Mouse (Mus musculus) hindbrain, embryonic 10.5 days (tissue): ENCODE results near the gene Tradd. TPM values are rescaled to one million over a fixed set of nuclear protein-coding genes. Genes with fewer than 3 reads are reported as not detected.

Source experiments
- DNase-seq: peaks from one replicate; pipeline ENCODE4 v3.0.0-alpha.2; 2017; ENCODE audit warnings: low spot score
- H3K27ac ChIP-seq: fragments of 300-500 bp; sonication (generic); 2 replicates; pipeline ENCODE4 v1.5.1; 2016; ENCODE audit warnings: mild to moderate bottlenecking, moderate library complexity
- H3K27me3 ChIP-seq: fragments of 300-500 bp; sonication (generic); 2 replicates; pipeline ENCODE4 v1.6.1; 2016; ENCODE audit warnings: mild to moderate bottlenecking; ENCODE audit not compliant: poor library complexity, insufficient read depth, severe bottlenecking
- H3K36me3 ChIP-seq: fragments of 300-500 bp; sonication (generic); 2 replicates; pipeline ENCODE4 v1.6.1; 2016; ENCODE audit warnings: mild to moderate bottlenecking, moderate library complexity
- H3K4me1 ChIP-seq: fragments of 300-500 bp; sonication (generic); replicated peaks from 2 replicates; pipeline ENCODE4 v1.6.1; 2016; ENCODE audit warnings: mild to moderate bottlenecking
- H3K4me3 ChIP-seq: fragments of 300-500 bp; sonication (generic); 2 replicates; pipeline ENCODE4 v1.5.1; 2016; ENCODE audit warnings: mild to moderate bottlenecking, moderate library complexity
- H3K9me3 ChIP-seq: fragments of 300-500 bp; sonication (generic); 2 replicates; pipeline ENCODE4 v1.6.1; 2016; ENCODE audit warnings: mild to moderate bottlenecking, moderate library complexity
- WGBS: fragments of 180-500 bp; shearing (Covaris S2); methylation state at CpG from one replicate; pipeline ENCODE4 v1.1.7; 2016; 5-methylcytosine and 5-hydroxymethylcytosine counted together
- polyA plus RNA-seq: library from polyadenylated mRNA; unstranded; fragments of >200 nt; fragmentation: Nextera tagmentation; extraction: Ambion mirVana; gene quantifications from 2 replicates; pipeline ENCODE4 v1.2.1, GENCODE M21; 2016

Gene Tradd
- 15.4 and 16.3 TPM in 2 replicates for polyA plus RNA-seq

DNA sequence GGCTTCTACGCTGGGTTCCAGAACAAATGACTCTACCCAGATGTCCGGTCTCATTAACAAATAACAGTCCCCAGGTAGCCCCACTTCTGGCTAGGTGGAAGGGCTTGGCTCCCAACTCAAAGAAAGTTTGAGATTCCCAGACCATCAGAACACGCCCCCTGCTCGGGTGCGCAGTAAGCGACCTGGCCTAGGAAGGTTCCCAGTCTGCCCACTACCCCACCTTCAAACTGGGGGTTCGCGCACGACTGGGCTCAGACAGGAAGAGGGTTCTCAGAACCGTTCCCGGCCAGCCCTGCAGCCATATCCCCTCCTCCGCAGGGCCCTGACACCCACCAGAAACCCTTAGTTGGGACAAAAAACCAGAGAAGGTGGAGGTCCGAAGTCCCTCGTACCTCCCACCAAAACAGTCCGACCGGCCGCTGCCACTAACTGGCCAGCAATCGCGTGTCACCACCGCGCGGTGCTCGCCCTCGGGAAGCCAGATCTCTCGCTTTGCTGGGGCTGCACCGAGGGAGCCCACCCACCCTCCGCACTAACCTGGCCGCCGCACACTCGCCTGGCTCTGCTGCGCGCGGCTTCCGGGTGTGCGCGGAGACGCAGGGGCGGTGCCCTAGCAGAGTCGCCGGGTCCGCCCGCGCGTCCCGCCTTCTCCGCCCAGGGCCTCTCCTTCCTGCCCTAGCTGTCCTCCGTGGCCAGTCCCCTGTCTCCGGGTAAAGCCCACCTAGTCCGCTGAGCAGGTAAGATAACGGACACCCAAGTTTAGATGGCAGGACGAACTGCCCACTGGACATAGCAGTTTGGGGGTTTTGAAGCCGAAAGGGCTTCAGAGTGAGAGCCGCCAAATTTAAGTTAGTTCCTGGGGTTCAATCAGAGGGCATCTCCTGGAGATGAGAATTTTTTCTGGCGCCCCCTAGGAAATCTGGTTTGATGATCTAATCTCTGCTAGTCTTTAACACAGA, at the start of gene Tradd, which contains the start of gene Fbxl8:
Gene Tradd (minus strand): TSS at position 586 of the 959 bp plus-strand sequence.
Gene Fbxl8 (plus strand): TSS at position 625 of the 959 bp plus-strand sequence.
- 1% methylated on average over 54 of the region's 54 CpGs for WGBS

DNA sequence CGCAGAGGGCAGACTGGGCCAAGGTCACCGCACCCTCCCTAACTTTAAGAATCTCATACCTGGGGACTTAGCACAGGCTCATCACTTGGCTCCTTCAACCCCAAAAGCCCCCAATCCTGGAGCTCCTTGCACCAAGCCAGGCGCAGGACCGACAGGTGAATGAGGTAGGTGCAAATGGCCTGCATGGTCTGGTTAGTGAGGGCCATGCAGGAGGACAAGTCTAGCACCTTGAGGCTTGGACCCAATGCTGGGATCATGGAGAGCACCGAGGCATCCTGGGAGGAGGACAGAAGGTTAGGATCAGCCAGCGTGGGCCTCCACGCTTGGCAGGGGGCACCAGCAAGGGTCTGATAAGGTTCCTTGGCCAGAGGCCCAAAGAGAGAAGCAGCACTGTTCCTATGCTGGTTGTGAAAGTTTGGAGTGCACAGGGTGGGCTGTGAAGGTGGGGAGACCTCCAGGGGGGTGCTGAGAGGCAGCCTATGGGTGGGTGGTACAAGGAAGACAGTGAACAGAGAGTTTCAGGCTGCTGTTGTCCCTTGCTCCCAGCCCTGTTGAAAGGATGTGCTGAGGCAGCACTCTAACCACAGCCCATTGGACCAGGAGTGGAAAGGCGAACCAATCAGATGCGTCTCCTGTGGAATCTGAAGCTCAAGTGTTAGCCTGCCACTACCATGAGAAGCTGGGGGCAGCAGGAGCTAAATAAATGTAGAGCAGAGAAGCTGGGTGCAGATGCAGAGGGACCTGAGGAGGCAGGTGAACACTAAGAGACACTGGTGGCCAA, 49.4 kb upstream of the Tradd start:
- no peak for DNase-seq
- Histone ChIP-seq H3K27ac (no peak overlapping the region), H3K9me3 (no peaks in the 10 kb centered on the region), H3K4me1 (no peaks in the 10 kb centered on the region), H3K4me3 (no peak overlapping the region), H3K36me3 (peaks cover 97% of the 10 kb centered on the region), H3K27me3 (no peaks in the 10 kb centered on the region)
- 81% methylated on average over 9 of the region's 9 CpGs for WGBS

More for the DNA sequence above, at the start of gene Tradd, which contains the start of gene Fbxl8:
- peak within 1 kb of the TSS; percentile 74 for H3K4me3 ChIP-seq
- H3K27ac ChIP-seq, result peak within 1 kb of the TSS; percentile 56
- H3K36me3 ChIP-seq, result no peaks in the 10 kb centered on the region
- H3K27me3 ChIP-seq, result peaks cover 100% of the 10 kb centered on the region
- DNase-seq, result peak; percentile 76
- peaks cover 39% of the 10 kb centered on the region for H3K4me1 ChIP-seq
- peaks cover 13% of the 10 kb centered on the region for H3K9me3 ChIP-seq

DNA sequence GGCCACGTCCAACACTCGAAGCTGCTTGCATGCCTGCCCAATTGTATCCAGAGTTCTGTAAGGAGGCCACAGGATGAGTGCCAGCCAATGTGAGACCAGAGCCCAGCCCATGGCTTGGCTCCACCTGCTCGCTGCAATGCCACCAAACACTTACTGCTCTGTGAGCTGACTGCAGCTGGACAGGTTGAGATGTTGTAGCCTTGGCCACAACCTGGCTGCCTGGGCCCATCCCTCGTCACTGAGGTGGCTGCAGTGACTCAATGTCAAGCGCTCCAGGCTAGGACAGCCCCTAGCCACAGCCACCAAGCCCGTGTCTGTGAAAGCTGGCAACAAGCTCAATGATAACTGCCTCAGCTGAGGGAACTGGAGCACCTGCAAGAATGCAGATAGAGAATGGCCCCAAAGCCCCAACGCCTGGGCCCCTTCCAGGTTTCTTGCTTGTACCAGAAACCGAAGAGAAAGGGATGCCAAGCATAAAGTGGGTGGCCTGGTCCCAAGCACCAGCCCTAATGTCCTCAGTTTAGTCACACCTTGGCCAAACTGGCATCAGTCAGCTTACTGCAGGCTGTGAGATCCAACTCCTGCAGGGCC, 48.6 kb upstream of the Tradd start:
- no peaks in the 10 kb centered on the region for H3K4me1 ChIP-seq
- no peak overlapping the region for H3K27ac ChIP-seq
- peaks cover 97% of the 10 kb centered on the region for H3K36me3 ChIP-seq
- WGBS, result 89% methylated on average over 8 of the region's 8 CpGs
- H3K27me3 ChIP-seq, result no peaks in the 10 kb centered on the region
- no peak for DNase-seq
- H3K4me3 ChIP-seq, result no peak overlapping the region
- no peaks in the 10 kb centered on the region for H3K9me3 ChIP-seq

DNA sequence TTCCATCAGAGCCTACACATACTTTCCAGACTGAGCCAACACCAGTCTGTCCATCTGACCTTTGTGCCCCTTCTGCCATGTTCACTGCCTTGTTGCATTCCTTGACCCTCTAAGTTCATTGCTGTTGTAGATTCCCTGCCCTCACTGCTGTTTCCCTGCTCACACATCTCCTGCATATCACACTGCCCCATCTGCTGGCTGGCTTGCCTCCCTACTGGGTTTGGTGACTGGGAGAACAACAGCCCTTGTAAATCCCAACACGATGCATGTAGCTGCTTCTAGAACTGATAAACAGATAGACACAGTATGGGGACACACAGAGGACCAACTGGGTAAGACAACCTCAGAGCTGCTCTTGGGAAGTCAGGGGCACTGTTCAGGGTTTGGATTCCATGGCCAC, 47.3 kb upstream of the Tradd start:
- DNase-seq, result no peak
- no peaks in the 10 kb centered on the region for H3K4me1 ChIP-seq
- no peaks in the 10 kb centered on the region for H3K27me3 ChIP-seq
- H3K4me3 ChIP-seq, result no peak overlapping the region
- H3K27ac ChIP-seq, result no peak overlapping the region
- WGBS, result 79% methylated on average over 1 of the region's 1 CpGs
- peaks cover 99% of the 10 kb centered on the region for H3K36me3 ChIP-seq
- no peaks in the 10 kb centered on the region for H3K9me3 ChIP-seq

DNA sequence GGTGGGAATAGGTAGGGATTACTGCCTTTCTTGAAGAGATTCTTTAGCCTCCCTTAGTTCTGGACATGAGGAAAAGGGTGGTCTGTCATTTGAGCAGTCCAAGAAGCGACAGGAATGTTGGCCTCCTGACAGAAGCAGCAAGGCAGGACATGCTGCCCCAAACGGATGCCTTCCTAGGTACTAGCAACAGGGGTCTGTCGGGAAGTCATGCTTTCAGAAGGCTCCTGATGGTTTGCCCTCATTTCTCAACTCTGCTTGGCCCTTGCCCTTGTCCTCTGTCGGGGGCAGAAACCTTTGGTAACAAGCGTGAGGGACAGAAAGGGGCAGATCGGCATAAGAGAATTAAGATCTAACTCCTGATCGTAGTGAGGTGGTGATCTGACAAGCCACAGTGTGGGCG, 45.7 kb upstream of the Tradd start:
- 86% methylated on average over 8 of the region's 8 CpGs for WGBS

DNA sequence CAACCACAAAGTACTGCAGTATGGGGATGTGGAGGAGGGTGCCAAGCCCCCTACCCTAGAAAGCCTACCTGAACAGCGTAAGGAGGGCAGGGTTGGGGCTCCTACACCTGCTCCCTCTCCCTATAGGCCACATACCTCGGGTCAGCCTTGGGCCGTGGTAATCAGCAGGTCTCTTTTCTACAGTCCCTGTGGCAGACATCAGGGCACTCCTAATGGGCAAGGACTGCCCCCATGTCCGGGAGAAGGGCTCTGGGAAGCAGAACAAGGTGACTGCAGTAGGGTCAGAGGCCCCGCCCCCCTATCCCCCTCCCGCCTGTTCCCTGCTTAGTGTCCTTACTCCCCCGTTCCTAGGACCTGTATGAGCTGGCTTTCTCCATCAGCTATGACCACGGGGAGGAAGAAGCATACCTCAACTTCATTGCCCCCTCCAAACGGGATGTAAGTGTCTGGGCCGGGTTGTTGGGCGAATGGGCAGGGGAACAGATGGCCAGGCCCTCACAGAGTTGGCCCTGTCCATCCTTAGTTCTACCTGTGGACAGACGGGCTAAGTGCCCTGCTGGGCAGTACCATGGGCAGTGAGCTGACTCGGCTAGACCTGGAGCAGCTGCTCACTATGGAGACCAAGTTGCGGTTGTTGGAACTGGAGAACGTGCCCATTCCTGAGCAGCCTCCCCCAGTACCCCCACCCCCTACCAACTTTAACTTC, 44.9 kb upstream of the Tradd start:
- peaks cover 21% of the 10 kb centered on the region for H3K4me1 ChIP-seq
- no peak overlapping the region for H3K4me3 ChIP-seq
- H3K27me3 ChIP-seq, result no peaks in the 10 kb centered on the region
- H3K27ac ChIP-seq, result no peak overlapping the region
- no peaks in the 10 kb centered on the region for H3K9me3 ChIP-seq
- peaks cover 88% of the 10 kb centered on the region for H3K36me3 ChIP-seq
- 85% methylated on average over 15 of the region's 15 CpGs for WGBS
- DNase-seq, result no peak

More for the DNA sequence above, 45.7 kb upstream of the Tradd start:
- Histone ChIP-seq H3K4me1 (peaks cover 15% of the 10 kb centered on the region), H3K27me3 (no peaks in the 10 kb centered on the region), H3K27ac (no peak overlapping the region), H3K36me3 (peaks cover 88% of the 10 kb centered on the region), H3K9me3 (no peaks in the 10 kb centered on the region), H3K4me3 (no peak overlapping the region)
- DNase-seq, result no peak

DNA sequence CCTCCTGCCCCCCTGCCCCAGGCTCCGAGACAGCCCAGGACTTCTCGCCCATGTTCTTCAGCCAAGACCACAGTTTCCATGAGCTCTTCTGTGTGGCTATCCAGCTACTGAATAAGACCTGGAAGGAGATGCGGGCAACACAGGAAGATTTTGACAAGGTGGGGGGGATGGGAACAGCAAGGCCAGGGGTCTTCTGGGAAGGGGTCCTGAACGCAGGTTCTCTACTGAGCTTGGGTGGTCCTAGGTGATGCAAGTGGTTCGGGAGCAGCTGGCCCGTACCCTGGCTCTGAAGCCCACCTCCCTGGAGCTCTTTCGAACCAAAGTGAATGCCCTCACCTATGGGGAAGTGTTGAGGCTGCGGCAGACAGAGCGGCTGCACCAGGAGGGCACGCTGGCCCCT, 44.0 kb upstream of the Tradd start:
- 93% methylated on average over 10 of the region's 10 CpGs for WGBS
- H3K27me3 ChIP-seq, result no peaks in the 10 kb centered on the region

DNA sequence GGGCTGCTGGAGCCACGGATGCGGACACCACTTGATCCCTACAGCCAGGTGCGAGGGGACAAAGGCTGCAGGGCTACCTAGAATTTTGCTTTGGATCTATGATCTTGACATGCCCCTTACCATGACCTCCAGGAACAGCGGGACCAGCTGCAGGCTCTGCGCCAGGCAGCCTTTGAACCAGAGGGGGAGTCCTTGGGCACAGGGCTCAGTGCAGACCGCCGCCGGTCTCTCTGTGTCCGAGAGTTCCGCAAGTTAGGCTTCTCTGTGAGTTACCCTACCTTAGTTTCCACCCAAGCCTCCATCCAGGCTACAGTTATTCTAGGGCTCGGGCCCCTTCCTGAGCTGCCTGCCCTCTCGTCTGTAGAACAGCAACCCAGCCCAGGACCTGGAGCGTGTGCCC, 43.3 kb upstream of the Tradd start:
- no peak for DNase-seq
- Histone ChIP-seq H3K27ac (no peak overlapping the region), H3K9me3 (no peaks in the 10 kb centered on the region), H3K27me3 (no peaks in the 10 kb centered on the region), H3K4me3 (no peak overlapping the region), H3K36me3 (peaks cover 88% of the 10 kb centered on the region), H3K4me1 (peaks cover 21% of the 10 kb centered on the region)
- WGBS, result 94% methylated on average over 13 of the region's 13 CpGs

More for the DNA sequence above, 44.0 kb upstream of the Tradd start:
- H3K36me3 ChIP-seq, result peaks cover 88% of the 10 kb centered on the region
- DNase-seq, result no peak
- H3K27ac ChIP-seq, result no peak overlapping the region
- H3K4me1 ChIP-seq, result peaks cover 21% of the 10 kb centered on the region
- H3K9me3 ChIP-seq, result no peaks in the 10 kb centered on the region
- no peak overlapping the region for H3K4me3 ChIP-seq

DNA sequence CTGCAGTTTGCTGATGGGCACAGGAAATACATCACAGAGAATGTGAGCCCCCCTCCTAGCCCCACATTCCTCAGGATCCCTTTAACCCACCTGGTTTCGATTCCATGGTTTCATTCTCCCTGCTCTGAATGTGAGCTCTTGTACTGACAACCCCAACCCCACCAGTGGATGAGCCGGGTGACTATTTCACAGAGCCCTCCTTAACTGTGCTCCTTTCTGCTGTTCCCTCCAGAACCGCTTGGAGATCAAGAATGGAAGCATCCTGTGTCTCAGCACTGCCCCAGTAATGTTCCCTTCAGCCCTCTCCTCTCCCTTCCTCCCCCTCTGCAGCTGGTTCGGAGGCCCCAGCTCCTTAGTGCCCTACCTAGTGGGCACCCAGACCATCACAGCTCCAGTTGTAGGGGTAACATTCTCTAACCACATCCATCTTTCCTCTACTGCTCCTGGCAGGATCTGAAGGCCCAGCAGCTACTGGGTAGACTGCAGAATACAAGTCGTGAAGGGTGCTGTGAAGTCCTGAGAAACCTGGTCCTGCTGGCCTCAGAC, 41.8 kb upstream of the Tradd start:
- no peak for DNase-seq
- WGBS, result 62% methylated on average over 5 of the region's 5 CpGs
- peaks cover 21% of the 10 kb centered on the region for H3K4me1 ChIP-seq
- H3K27me3 ChIP-seq, result no peaks in the 10 kb centered on the region
- H3K4me3 ChIP-seq, result peak overlapping the region; percentile 38
- H3K27ac ChIP-seq, result peak overlapping the region; percentile 64
- H3K36me3 ChIP-seq, result peaks cover 88% of the 10 kb centered on the region
- no peaks in the 10 kb centered on the region for H3K9me3 ChIP-seq

DNA sequence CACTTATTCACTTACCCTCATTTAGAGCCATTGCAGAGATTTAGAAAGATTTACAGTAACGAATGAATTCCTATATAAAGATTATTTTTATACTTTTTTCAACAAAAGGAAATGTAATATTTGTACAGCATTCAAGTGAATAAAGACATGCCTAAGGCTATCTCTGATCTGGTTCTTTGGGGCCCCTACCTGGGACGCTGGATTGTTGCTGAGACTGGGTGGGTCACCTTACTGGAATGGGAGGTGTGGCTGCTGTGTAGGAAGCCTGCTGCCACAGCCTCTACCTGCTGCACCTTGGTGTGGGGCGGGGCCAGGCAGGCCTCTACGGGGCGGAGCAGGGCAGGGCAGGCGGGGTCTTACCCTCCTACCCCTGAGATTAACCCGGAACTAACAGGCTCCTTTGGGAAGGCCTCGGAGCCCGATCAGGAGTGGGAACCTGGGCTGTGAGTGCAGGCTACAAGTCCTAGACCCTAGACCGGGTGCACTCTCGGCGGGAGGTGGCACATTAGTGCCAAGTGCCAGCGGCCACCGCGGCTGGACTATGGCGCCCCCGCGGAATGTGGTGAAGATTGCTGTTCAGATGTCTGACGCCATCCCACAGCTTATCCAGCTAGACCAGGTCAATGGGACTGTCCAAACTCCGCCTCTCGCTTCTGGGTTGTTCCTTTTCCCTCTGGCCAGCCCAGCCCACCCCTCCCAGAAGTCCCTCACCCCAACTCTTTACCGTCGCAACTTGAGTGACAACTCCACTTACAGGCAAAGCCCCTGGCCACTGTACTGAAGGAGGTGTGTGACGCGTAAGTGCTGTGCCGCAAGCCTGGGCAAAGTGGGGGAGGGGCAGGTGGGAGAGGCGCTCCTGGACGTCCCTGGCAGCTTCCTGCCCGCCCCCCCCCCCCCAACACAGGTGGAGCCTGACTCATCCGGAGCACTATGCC, 41.1 kb upstream of the Tradd start, which contains the start of gene Elmo3:
Gene Elmo3 (plus strand): TSS at position 391 of the 935 bp plus-strand sequence.
- 8% methylated on average over 29 of the region's 30 CpGs for WGBS
- Histone ChIP-seq H3K27ac (peak within 1 kb of the TSS; percentile 64), H3K4me3 (peak within 1 kb of the TSS; percentile 38), H3K4me1 (peaks cover 21% of the 10 kb centered on the region), H3K36me3 (peaks cover 88% of the 10 kb centered on the region), H3K9me3 (no peaks in the 10 kb centered on the region), H3K27me3 (no peaks in the 10 kb centered on the region)
- peak; percentile 51 for DNase-seq
